Mouse (Mus musculus) erythroblast, embryonic 14.5 days (primary cell): Measurements from ENCODE around the gene Acox1.

ENCODE experiments used
- GATA1 ChIP-seq: IDR thresholded peaks from 2 replicates; pipeline ENCODE4 v1.6.1; 2012; ENCODE audit warnings: low read length, inconsistent platforms, mixed read lengths
- TAL1 ChIP-seq: IDR thresholded peaks from 3 replicates; pipeline ENCODE4 v1.6.1; 2012; ENCODE audit warnings: low read length, inconsistent platforms, mixed read lengths

DNA sequence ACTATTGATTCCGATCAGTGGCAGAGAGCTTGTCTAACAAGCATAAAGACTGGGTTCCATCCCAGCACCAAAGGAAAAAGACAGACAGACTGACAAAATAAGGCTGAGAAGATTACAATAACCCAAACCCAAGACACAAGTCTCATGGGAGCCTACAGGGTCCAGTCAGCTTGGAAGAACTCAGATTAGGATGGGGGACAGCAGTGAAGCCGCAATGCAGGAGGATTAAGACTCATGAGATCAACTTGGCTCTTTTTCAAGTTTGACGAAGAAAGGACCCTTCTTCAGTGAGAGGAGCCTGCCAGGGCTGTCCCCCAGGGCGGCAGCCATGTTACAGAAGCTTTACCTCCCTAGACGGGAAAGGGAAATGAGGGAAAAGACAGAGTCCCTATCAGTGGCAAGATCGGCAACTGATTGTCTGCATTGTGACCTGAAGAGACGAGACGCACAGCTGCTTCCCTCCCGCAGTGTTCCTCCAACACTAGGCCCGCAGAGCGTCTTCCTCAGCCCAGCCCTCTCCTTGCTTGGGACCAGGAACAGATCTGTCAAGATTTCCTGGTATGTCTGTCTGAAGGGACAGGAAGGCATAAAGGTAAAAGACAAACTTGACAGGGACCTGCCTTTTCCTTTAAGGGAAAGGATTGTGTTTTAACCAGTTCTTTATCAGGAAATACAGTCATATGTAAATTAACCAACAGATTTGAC, 11.5 kb downstream of the Acox1 start:
- TF ChIP-seq GATA1 = no peak
- no peak for TF ChIP-seq TAL1
